Mouse (Mus musculus): ENCODE data around the gene Diras1. TPM values are rescaled to one million over a fixed set of nuclear protein-coding genes. Genes with fewer than 3 reads are reported as not detected.
A peak's percentile ranks its signal among the peaks of the same experiment; 100 is the strongest.
"Not testable (repeated sequence)": the region's sequence is repeated elsewhere in the genome, so short reads cannot be mapped to it uniquely, and the experiment has no call there.

Gene Diras1
- polyA plus RNA-seq, 1 experiment from 2014 or later = 1.0 TPM

DNA sequence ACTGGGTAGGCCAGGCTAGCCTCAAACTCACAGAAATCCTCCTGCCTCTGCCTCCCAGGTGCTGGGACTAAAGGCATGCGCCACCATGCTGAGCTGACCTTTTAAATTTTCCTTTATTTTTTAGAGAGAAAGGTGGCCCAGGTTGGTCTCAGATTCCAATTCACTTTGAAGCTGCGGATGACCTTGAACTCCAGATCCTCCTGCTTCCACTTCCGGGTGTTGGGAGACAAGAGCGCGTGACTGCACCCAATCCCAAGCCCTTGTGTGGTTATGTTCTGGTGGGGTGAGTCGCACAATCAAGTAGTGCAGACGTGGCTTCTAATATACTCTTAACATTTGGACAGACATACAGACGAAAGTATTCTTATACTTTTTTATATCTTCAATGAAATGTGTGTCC, 29.0 kb downstream of the Diras1 start:
- 93% methylated on average over 8 of the region's 8 CpGs for WGBS
- Histone ChIP-seq H3K36me3 (no peaks in the 10 kb centered on the region), H3K4me3 (no peak overlapping the region), H3K9me3 (no peaks in the 10 kb centered on the region), H3K9ac (no peak overlapping the region), H3K4me2 (no peak overlapping the region), H3K27ac (no peak overlapping the region), H3K27me3 (peaks cover 41% of the 10 kb centered on the region), H3K4me1 (peaks cover 11% of the 10 kb centered on the region)
- ATAC-seq (ENCODE audit: insufficient number of reproducible peaks, insufficient read depth, low FRiP score, low TSS enrichment, low read depth) = no peak

DNA sequence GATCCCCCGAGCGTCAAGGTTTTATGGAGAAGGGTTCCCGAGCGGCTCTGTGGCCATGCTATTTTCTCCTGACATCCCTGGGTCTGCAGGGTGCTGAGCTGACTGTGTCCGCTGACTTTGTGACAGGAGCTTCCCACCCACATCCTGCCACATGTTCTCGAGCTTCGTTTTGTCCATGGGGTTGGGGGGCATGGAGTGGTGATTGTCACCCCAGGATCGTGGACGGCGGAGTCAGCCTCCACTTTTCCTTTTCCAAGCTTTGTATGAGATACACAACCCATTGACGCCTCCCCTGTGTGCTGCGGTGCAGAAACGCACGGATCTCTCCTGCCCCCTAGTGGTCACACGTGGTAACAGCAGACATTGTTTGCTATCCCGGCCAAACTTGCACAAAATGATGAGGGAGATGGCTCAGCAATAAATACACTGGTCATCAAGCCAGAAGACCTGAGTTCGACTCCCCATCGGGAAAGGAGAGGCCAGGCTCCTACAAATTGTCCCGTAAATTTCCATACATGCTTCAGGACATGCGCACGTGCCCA, 30.3 kb downstream of the Diras1 start:
- H3K4me2 ChIP-seq = peak overlapping the region; percentile 45
- peak overlapping the region; percentile 7 for H3K4me3 ChIP-seq
- no peaks in the 10 kb centered on the region for H3K9me3 ChIP-seq
- no peak for ATAC-seq (ENCODE audit: insufficient number of reproducible peaks, insufficient read depth, low FRiP score, low TSS enrichment, low read depth)
- peaks cover 9% of the 10 kb centered on the region for H3K4me1 ChIP-seq
- no peak overlapping the region for H3K9ac ChIP-seq
- no peak overlapping the region for H3K27ac ChIP-seq
- WGBS = 10% methylated on average over 21 of the region's 21 CpGs
- H3K36me3 ChIP-seq = no peaks in the 10 kb centered on the region
- H3K27me3 ChIP-seq = peaks cover 31% of the 10 kb centered on the region

DNA sequence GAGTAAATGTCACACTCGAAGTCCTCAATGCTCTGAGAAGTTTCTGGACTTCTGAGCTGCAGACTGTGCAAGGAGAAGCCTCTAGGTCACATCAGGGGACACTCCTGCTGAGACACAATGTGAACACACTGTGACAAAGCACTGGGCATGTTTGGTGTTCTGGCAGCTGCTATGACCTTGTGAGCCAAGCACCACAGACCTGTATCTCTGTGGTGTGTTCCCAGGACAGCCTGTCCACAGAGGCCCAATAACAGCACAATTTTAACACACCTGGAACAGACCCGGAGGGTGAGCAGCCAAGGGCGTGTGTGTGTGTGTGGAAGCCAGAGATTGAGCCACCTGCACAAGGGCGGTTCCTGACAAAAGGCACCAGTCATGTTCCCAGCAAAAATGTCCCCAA, 30.8 kb downstream of the Diras1 start:
- WGBS = 56% methylated on average over 4 of the region's 4 CpGs
- H3K27me3 ChIP-seq = peaks cover 31% of the 10 kb centered on the region
- H3K4me2 ChIP-seq = no peak overlapping the region
- no peaks in the 10 kb centered on the region for H3K9me3 ChIP-seq
- no peaks in the 10 kb centered on the region for H3K36me3 ChIP-seq
- no peak overlapping the region for H3K27ac ChIP-seq
- peaks cover 6% of the 10 kb centered on the region for H3K4me1 ChIP-seq
- H3K4me3 ChIP-seq = peak overlapping the region; percentile 7; the same call in 1 of the 2 replicates
- no peak for ATAC-seq (ENCODE audit: insufficient number of reproducible peaks, insufficient read depth, low FRiP score, low TSS enrichment, low read depth)
- no peak overlapping the region for H3K9ac ChIP-seq

DNA sequence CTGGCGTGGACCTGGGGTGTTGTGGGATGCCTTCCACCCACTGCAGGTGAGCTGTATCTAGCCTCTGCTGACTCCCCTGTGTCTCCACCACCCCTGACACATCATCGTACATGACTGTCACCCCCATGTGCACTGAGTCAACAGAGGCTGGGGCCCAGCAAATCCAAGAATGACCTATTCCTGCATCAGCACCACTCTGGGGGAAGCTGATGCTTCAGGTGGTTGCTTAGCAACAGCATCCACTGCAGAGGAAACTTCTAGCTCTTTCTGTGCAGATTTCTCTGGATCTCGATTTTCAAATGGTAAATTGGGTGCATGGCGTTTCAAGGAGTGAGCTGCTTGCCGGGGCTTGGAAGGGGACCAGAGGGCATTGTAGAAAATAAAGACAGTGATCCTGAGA, 32.2 kb downstream of the Diras1 start:
- Histone ChIP-seq H3K27me3 (peaks cover 35% of the 10 kb centered on the region), H3K4me2 (no peak overlapping the region), H3K36me3 (no peaks in the 10 kb centered on the region), H3K4me3 (no peak overlapping the region), H3K27ac (no peak overlapping the region), H3K9me3 (no peaks in the 10 kb centered on the region), H3K9ac (no peak overlapping the region), H3K4me1 (0 out of 2 replicates have a peak, but pooled peaks cover 2% of the 10 kb centered on the region)
- WGBS = 66% methylated on average over 5 of the region's 5 CpGs
- ATAC-seq (ENCODE audit: insufficient number of reproducible peaks, insufficient read depth, low FRiP score, low TSS enrichment, low read depth) = no peak

DNA sequence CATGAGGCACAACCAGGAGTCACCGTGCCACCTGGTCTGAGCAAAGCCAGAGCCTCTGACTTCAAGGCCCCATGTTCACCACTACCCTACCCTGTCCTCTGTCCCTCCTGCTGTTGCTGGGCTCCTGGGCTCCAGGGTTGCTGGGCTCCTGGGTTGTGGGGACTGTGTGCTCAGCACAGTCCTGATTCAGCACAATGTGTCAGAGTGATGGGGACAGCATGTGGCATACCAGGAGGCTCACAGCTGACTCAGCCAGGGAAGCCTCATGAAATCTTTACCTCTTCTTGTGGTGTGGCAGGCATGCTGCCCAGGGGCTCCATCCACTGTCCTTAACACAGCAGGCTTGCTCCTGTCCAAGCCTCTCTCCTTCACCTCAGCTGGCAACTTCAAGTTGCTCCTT, 33.5 kb downstream of the Diras1 start:
- no peak for ATAC-seq (ENCODE audit: insufficient number of reproducible peaks, insufficient read depth, low FRiP score, low TSS enrichment, low read depth)
- WGBS = 82% methylated on average over 1 of the region's 1 CpGs
- Histone ChIP-seq H3K27ac (no peak overlapping the region), H3K4me2 (no peak overlapping the region), H3K4me1 (peaks cover 8% of the 10 kb centered on the region), H3K27me3 (peaks cover 26% of the 10 kb centered on the region), H3K9me3 (no peaks in the 10 kb centered on the region), H3K9ac (peak overlapping the region; percentile 41; the same call in 1 of the 2 replicates), H3K36me3 (no peaks in the 10 kb centered on the region), H3K4me3 (no peak overlapping the region)

DNA sequence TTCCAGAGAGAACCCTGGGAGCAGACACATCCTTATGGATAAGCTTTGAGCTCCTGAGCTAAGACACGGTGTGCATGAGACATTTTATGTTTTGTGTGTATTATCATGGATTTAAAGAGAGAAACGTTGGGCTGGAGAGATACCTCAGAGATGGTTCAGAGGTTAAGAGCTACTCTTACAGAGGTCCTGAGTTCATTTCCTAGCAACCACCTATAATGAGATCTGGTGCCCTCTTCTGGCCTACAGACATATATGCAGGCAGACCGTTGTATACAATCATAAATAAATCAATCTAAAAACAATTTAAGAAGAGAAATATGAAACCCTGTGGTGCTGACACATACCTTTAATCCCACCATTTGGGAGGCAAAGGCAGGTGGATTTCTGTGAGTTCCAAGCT, 34.5 kb downstream of the Diras1 start:
- Histone ChIP-seq H3K9me3 (no peaks in the 10 kb centered on the region), H3K9ac (no peak overlapping the region), H3K4me1 (peaks cover 8% of the 10 kb centered on the region), H3K4me2 (no peak overlapping the region), H3K4me3 (no peak overlapping the region), H3K27ac (no peak overlapping the region), H3K36me3 (no peaks in the 10 kb centered on the region), H3K27me3 (peaks cover 33% of the 10 kb centered on the region)
- no peak for ATAC-seq (ENCODE audit: insufficient number of reproducible peaks, insufficient read depth, low FRiP score, low TSS enrichment, low read depth)
- WGBS = 13% methylated on average over 3 of the region's 3 CpGs

DNA sequence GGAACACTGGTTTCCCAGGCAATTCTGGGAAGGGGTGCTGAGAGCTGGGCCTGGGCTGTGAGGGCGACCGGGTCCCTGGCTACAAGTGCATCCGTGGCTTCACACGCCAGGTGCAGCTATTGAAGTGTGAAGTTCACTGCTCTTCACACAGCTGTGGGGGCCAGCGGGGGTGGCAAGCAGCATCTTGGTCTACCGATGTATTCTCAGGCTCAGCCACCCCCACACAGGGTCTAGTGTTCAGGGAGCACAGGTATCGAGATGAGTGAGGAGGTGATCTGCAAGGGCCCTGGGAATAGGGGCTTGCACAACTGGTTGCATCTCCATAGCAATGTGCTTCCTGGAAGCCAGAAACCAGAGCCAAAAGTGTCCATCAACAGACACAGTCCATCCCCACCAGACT, 35.1 kb downstream of the Diras1 start:
- WGBS = 74% methylated on average over 7 of the region's 7 CpGs
- H3K4me2 ChIP-seq = no peak overlapping the region
- H3K4me3 ChIP-seq = no peak overlapping the region
- H3K4me1 ChIP-seq = peaks cover 14% of the 10 kb centered on the region
- H3K36me3 ChIP-seq = no peaks in the 10 kb centered on the region
- no peak overlapping the region for H3K9ac ChIP-seq
- H3K27ac ChIP-seq = no peak overlapping the region
- no peak for ATAC-seq (ENCODE audit: insufficient number of reproducible peaks, insufficient read depth, low FRiP score, low TSS enrichment, low read depth)
- peaks cover 39% of the 10 kb centered on the region for H3K27me3 ChIP-seq
- no peaks in the 10 kb centered on the region for H3K9me3 ChIP-seq

DNA sequence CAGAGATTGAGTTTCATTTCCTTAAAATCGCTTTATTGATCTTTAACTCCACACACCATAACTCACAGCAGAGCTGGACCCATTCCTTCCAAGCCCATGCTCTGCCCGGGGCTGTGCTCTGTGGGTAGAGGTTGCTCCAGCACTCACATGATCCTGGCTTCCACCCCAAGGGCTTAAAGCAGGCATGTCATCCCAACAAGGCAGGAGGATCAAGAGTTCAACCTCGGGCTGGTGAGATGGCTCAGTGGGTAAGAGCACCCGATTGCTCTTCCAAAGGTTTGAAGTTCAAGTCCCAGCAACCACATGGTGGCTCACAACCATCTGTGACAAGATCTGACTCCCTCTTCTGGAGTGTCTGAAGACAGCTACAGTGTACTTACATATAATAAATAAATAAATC, 35.6 kb downstream of the Diras1 start:
- H3K9me3 ChIP-seq; H3K4me2 ChIP-seq; ATAC-seq (ENCODE audit: insufficient number of reproducible peaks, insufficient read depth, low FRiP score, low TSS enrichment, low read depth); H3K9ac ChIP-seq; H3K36me3 ChIP-seq; H3K27ac ChIP-seq; H3K4me3 ChIP-seq: not testable (repeated sequence)
- H3K4me1 ChIP-seq = peaks cover 15% of the 10 kb centered on the region
- 51% methylated on average over 4 of the region's 4 CpGs for WGBS
- H3K27me3 ChIP-seq = peaks cover 42% of the 10 kb centered on the region

DNA sequence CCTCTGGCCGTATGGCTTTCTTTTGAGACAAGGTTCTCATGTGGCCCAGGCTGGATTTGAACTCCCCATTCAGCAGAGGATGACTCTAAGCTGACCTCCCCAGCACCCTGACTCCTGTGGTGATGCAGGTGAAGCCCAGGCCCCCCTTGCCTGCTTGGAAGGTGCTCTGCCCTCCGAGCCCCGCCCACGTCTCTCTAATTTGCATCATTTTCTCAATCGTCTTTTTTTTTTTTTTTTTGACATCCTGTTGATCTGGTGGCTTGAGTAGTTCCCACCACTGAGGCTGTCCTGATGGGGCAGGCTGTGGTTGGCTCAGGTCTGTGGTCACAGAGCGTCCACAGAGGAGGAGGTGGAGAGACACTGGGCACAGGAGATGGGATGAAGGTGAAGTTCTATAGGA, 36.0 kb downstream of the Diras1 start:
- no peaks in the 10 kb centered on the region for H3K9me3 ChIP-seq
- ATAC-seq (ENCODE audit: insufficient number of reproducible peaks, insufficient read depth, low FRiP score, low TSS enrichment, low read depth) = no peak
- no peak overlapping the region for H3K27ac ChIP-seq
- H3K27me3 ChIP-seq = peaks cover 42% of the 10 kb centered on the region
- no peak overlapping the region for H3K4me3 ChIP-seq
- no peak overlapping the region for H3K9ac ChIP-seq
- H3K36me3 ChIP-seq = no peaks in the 10 kb centered on the region
- WGBS = 56% methylated on average over 6 of the region's 6 CpGs
- no peak overlapping the region for H3K4me2 ChIP-seq
- peaks cover 15% of the 10 kb centered on the region for H3K4me1 ChIP-seq

DNA sequence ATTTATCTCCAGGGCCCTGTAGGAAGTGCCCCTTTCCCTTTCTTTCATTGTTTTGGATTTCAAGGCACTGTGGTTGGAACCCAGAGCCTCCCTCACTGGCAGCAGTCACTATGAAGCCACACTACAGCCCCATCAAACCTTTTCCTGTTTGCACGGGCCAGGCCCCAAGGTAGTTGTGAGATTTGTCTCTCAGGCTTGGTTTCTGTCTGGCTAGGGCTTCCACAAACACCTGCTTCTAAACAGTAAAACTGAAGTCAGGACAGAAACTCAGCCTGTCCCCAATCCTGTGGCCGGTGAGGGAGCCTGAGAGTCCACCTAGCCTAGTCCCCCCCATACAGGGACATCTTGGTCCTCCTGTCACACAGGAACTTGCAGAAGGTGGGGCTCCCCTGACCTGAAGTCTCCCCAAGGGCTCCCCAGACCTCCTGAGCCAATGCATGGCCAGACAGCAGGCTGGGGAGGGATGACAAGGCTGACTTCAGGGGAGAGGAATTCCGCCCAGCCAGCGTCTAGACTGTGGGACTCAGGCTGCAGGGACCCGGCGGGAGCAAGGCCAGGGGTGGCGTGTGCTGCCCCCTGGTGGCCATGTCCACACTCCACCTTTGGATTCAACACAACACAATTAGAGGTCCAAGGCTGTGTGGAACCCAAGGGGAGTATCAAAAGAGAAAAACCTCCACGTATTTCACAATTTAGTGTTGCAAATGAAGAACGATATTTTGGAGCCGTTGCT, 37.6 kb downstream of the Diras1 start:
- H3K27ac ChIP-seq = peak overlapping the region; percentile 36; the same call in 1 of the 2 replicates
- no peak overlapping the region for H3K9ac ChIP-seq
- H3K4me3 ChIP-seq = no peak overlapping the region

DNA sequence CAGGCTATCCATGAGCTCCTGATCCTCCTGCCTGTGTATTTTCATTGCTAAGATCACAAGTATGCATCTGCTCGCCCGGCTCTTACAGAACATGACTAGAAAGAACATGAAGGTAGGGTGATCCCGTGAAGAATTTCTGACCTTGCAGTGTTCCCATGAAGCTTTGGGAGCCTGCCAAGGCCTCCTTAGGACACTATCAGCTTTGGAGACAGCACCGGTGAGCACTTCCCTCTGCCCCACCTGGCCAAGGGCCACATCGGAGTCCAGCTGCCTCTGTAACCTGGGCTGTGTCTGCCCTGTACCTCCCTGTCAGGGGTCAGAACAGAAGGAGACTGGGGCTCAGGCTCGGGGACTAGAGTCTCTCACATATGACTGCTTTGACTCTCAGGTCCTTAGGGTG, 38.7 kb downstream of the Diras1 start:
- 75% methylated on average over 6 of the region's 6 CpGs for WGBS
- ATAC-seq (ENCODE audit: insufficient number of reproducible peaks, insufficient read depth, low FRiP score, low TSS enrichment, low read depth) = no peak
- Histone ChIP-seq H3K36me3 (no peaks in the 10 kb centered on the region), H3K27me3 (peaks cover 42% of the 10 kb centered on the region), H3K9me3 (no peaks in the 10 kb centered on the region), H3K4me3 (no peak overlapping the region), H3K4me2 (no peak overlapping the region), H3K9ac (no peak overlapping the region), H3K4me1 (peaks cover 15% of the 10 kb centered on the region), H3K27ac (no peak overlapping the region)

More for the DNA sequence above, 37.6 kb downstream of the Diras1 start:
- 10% methylated on average over 10 of the region's 10 CpGs for WGBS
- H3K4me2 ChIP-seq = no peak overlapping the region
- no peaks in the 10 kb centered on the region for H3K36me3 ChIP-seq
- H3K4me1 ChIP-seq = peaks cover 15% of the 10 kb centered on the region
- peak; percentile 67; the same call in 1 of the 2 replicates for ATAC-seq (ENCODE audit: insufficient number of reproducible peaks, insufficient read depth, low FRiP score, low TSS enrichment, low read depth)
- H3K9me3 ChIP-seq = no peaks in the 10 kb centered on the region
- peaks cover 42% of the 10 kb centered on the region for H3K27me3 ChIP-seq

DNA sequence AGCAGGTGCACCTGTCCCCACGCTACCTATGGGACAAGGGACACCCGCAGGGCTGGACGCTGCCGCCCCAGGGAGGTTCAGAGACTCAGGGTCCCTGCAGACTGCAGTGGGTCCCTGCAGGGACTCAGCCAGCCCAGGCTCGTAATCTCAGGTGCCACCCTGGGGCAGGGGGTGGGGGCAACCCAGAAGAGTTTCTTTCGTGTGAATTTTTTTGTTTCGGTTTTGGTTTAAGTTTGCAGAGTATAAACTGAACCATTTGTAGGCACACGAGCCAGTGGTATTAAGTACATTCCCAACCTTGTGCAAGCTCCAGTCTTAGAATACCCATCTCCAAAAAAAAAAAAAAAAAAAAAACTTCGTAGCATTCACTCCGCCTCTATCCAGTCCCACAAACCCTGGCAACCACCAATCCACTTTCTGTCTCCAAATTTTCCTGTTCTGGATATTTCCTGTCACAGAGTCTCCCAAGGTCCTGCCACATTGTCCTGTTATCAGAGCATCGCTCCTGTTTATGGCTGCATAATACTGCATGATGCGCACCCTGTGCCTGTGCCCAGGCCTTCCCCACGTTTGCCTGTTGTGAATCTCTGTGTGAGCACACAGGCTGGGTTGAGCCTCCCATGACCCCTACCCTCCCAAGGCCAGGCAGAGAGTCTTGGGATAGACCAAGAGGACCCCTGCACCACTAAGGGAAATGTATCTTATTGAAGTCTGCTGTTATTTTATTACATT, 39.3 kb downstream of the Diras1 start:
- no peak for ATAC-seq (ENCODE audit: insufficient number of reproducible peaks, insufficient read depth, low FRiP score, low TSS enrichment, low read depth)
- no peak overlapping the region for H3K27ac ChIP-seq
- no peaks in the 10 kb centered on the region for H3K9me3 ChIP-seq
- peaks cover 42% of the 10 kb centered on the region for H3K27me3 ChIP-seq
- peak overlapping the region; percentile 59 for H3K9ac ChIP-seq
- H3K4me3 ChIP-seq = peak overlapping the region; percentile 27
- peaks cover 15% of the 10 kb centered on the region for H3K4me1 ChIP-seq
- H3K4me2 ChIP-seq = peak overlapping the region; percentile 55
- WGBS = 30% methylated on average over 13 of the region's 13 CpGs
- no peaks in the 10 kb centered on the region for H3K36me3 ChIP-seq
